Mouse (Mus musculus) hindbrain, embryonic 15.5 days (tissue): ENCODE measurements around the gene Fau. TPM values are rescaled to one million over a fixed set of nuclear protein-coding genes. Genes with fewer than 3 reads are reported as not detected.

Experiments
- ATAC-seq: fragments of 200-750 bp; cut with Nextera tagmentation; 2 replicates; pipeline ENCODE4 v1.8.0; 2017; ENCODE audit warnings: low read depth, moderate number of reproducible peaks, moderate TSS enrichment; ENCODE audit not compliant: low FRiP score
- H3K27ac ChIP-seq: fragments of 300-500 bp; sonication (generic); replicated peaks from 2 replicates; pipeline ENCODE4 v1.5.1; 2015; ENCODE audit warnings: mild to moderate bottlenecking, inconsistent platforms
- H3K27me3 ChIP-seq: fragments of 300-500 bp; sonication (generic); 2 replicates; pipeline ENCODE4 v1.6.1; 2015; ENCODE audit warnings: control low read depth, inconsistent platforms
- H3K36me3 ChIP-seq: fragments of 300-500 bp; sonication (generic); 2 replicates; pipeline ENCODE4 v1.6.1; 2015; ENCODE audit warnings: control low read depth, inconsistent platforms
- H3K4me1 ChIP-seq: fragments of 300-500 bp; sonication (generic); replicated peaks from 2 replicates; pipeline ENCODE4 v1.6.1; 2015; ENCODE audit warnings: control low read depth, inconsistent platforms
- H3K4me2 ChIP-seq: fragments of 300-500 bp; sonication (generic); 2 replicates; pipeline ENCODE4 v1.6.1; 2015; ENCODE audit warnings: moderate library complexity, mild to moderate bottlenecking, inconsistent platforms
- H3K4me3 ChIP-seq: fragments of 300-500 bp; sonication (generic); 2 replicates; pipeline ENCODE4 v1.5.1; 2015; ENCODE audit warnings: mild to moderate bottlenecking, inconsistent platforms
- H3K9ac ChIP-seq: fragments of 300-500 bp; sonication (generic); 2 replicates; pipeline ENCODE4 v1.6.1; 2015; ENCODE audit warnings: inconsistent platforms
- H3K9me3 ChIP-seq: fragments of 300-500 bp; sonication (generic); 2 replicates; pipeline ENCODE4 v1.6.1; 2016; ENCODE audit warnings: control low read depth, inconsistent platforms
- WGBS: fragments of 180-500 bp; shearing (Covaris S2); methylation state at CpG from one replicate; pipeline ENCODE4 v1.1.7; 2015; 5-methylcytosine and 5-hydroxymethylcytosine counted together
- polyA plus RNA-seq: library from polyadenylated mRNA; unstranded; fragments of >200 nt; fragmentation: Nextera tagmentation; extraction: Ambion mirVana; gene quantifications from 2 replicates; pipeline ENCODE4 v1.2.1, GENCODE M21; 2015

Fau gene
- polyA plus RNA-seq: 503 and 507 TPM in 2 replicates

DNA sequence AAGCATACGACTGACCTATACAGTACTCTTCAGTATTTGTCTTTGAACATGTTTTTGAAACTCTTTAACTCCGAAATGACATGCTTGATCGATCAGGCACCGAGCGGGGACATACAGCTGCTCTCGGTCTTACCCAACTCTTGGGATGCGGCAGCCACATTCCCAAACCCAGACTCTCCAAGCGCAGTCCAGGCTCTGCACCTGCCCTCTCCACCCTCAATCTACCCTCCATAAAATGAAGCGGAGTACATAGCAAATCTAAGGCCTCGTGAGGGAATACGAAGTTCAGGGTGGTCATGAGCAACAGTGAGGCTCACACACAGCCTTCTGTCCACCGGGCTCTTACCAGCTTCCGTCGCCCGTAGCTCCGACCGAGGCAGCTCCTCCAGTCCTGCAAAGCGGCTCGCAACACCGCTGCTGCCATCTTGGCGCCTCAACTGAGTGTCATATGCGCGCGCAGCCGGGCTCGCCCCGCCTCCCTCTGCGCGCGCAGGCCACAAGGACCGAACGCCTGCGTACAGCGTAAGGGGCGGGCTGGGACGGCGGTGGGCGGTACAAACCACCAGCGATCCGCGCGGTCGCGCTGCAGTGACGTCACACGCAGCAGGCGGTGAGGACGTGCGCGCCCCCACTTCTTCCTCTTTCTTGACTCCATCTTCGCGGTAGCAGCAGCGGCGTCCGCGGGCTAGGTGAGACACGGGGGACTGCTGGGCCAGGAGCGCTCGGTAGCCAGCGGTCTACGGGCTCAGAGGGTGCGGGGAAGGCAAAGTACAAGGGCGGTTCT lies at the start of gene Fau, which contains the start of gene Mrpl49:
TSS of gene Fau (plus strand) at position 532 of the 784 bp plus-strand sequence.
TSS of gene Mrpl49 (minus strand) at position 473 of the 784 bp plus-strand sequence.
- peak; percentile 90 for ATAC-seq
- H3K4me3 ChIP-seq: peak within 1 kb of the TSS; percentile 92
- H3K36me3 ChIP-seq: peaks cover 30% of the 10 kb centered on the region
- under 1% methylated on average over 63 of the region's 63 CpGs for WGBS
- no peaks in the 10 kb centered on the region for H3K9me3 ChIP-seq
- H3K27me3 ChIP-seq: no peaks in the 10 kb centered on the region
- peak within 1 kb of the TSS; percentile 89 for H3K9ac ChIP-seq
- peak within 1 kb of the TSS; percentile 88 for H3K4me2 ChIP-seq
- peaks cover 37% of the 10 kb centered on the region for H3K4me1 ChIP-seq
- H3K27ac ChIP-seq: peak within 1 kb of the TSS; percentile 88

DNA sequence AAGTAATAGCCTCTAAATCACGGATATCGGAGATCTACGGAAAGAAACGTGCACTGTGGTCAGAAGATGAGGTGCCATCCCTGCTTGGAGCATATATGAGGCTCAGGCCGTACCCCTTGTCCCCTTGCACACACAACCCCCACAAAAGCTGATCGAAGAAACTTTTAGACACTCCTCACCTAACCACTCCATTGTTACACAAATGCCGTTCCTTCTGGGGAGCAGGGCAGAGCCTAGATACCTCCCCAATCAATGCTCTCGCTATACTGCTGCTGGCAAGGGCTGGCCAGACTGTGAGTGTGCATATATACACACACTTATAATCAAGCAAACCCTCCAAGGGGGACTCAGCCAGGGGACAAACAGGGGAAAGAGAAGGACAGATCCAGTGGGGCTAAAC lies 48.5 kb upstream of the Fau start:
- no peak for ATAC-seq
- WGBS: 67% methylated on average over 8 of the region's 8 CpGs

DNA sequence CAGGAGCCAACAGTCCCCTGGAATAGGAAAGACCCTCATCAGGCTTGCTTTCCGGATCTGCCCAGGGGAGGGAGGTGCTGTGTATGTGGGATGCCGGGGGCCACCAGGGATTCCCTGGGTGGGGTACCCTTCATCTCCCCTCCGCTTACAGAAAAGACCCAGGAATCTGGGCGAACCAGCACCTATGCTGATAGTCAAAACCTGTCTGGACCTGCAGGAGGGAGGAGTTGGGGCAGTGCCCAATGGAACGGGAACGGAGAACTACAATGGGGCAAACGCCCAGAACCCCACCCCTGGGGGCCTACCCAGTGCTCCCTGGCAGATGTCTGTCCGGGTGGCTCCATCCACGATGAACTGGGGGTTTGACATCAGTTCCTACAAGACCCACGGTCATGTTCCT lies 44.0 kb upstream of the Fau start:
- H3K4me2 ChIP-seq: no peak overlapping the region
- H3K36me3 ChIP-seq: no peaks in the 10 kb centered on the region
- 92% methylated on average over 10 of the region's 10 CpGs for WGBS
- H3K27me3 ChIP-seq: peaks cover 17% of the 10 kb centered on the region; the same call in 1 of the 2 replicates
- peaks cover 20% of the 10 kb centered on the region for H3K4me1 ChIP-seq
- H3K4me3 ChIP-seq: no peak overlapping the region
- H3K9me3 ChIP-seq: no peaks in the 10 kb centered on the region
- no peak for ATAC-seq
- H3K27ac ChIP-seq: no peak overlapping the region
- H3K9ac ChIP-seq: no peak overlapping the region

More for the DNA sequence above, 48.5 kb upstream of the Fau start:
- no peak overlapping the region for H3K4me2 ChIP-seq
- no peak overlapping the region for H3K27ac ChIP-seq
- no peaks in the 10 kb centered on the region for H3K4me1 ChIP-seq
- no peak overlapping the region for H3K9ac ChIP-seq
- no peaks in the 10 kb centered on the region for H3K36me3 ChIP-seq
- H3K9me3 ChIP-seq: no peaks in the 10 kb centered on the region
- no peaks in the 10 kb centered on the region for H3K27me3 ChIP-seq
- no peak overlapping the region for H3K4me3 ChIP-seq

- H3K36me3 ChIP-seq: no peaks in the 10 kb centered on the region
- peak; percentile 62; the same call in 1 of the 2 replicates for ATAC-seq
- H3K9ac ChIP-seq: peak overlapping the region; percentile 82
- peak overlapping the region; percentile 55 for H3K4me3 ChIP-seq
- peak overlapping the region; percentile 98 for H3K4me2 ChIP-seq
- peaks cover 17% of the 10 kb centered on the region; the same call in 1 of the 2 replicates for H3K27me3 ChIP-seq
- no peaks in the 10 kb centered on the region for H3K9me3 ChIP-seq
- peak overlapping the region; percentile 42 for H3K27ac ChIP-seq
- WGBS: 2% methylated on average over 16 of the region's 18 CpGs
- H3K4me1 ChIP-seq: peaks cover 20% of the 10 kb centered on the region
Observed at GRCm38 (mm10) chr19:6014991-6015510, 42.6 kb upstream of the Fau start.

DNA sequence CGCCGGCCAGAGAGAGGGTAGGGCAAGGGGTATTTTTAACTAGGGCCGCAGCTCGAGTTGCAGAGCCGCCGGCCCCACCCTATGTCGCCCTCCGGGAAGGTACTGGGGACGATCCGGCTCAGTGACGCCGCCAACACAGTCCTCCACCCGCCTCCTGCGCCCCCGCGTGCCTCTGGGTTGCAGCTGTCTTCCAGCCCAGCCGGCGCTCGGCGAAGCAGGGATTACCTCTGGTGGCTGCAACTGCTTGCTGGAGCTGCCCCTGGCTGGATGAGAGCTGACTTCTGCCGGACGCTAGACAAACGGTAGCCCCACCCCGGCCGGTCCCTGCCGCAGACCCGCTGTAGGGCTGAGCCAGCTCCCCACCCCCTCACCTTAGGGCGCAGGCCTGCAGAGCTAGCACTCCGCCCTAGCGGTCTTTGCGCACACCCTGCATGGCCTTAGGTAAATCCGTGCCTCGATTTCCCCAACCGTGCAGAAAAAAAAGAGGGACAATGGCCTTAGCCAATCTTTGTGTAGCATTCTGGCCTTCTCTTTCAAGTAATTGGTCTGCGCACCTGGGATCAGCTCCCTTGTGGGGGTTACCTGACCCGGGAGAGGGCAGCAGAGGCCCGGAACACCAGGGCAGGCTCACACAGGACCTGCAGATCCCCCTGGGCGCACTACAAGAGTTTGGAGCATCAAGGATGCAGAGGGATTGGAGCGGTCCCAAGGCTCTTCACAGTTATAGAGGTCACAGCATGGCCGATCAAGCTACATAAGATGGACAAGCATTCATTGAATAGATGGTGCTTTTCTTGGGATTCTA lies 41.9 kb upstream of the Fau start, which contains the start of gene Capn1:
TSS of gene Capn1 (minus strand) at position 387 of the 805 bp plus-strand sequence.
- no peaks in the 10 kb centered on the region for H3K9me3 ChIP-seq
- H3K4me3 ChIP-seq: peak within 1 kb of the TSS; percentile 55
- peaks cover 17% of the 10 kb centered on the region; the same call in 1 of the 2 replicates for H3K27me3 ChIP-seq
- H3K9ac ChIP-seq: peak within 1 kb of the TSS; percentile 82
- no peaks in the 10 kb centered on the region for H3K36me3 ChIP-seq
- peak; percentile 70 for ATAC-seq
- 2% methylated on average over 40 of the region's 40 CpGs for WGBS
- H3K27ac ChIP-seq: peak within 1 kb of the TSS; percentile 42
- H3K4me1 ChIP-seq: peaks cover 20% of the 10 kb centered on the region
- H3K4me2 ChIP-seq: peak within 1 kb of the TSS; percentile 98

DNA sequence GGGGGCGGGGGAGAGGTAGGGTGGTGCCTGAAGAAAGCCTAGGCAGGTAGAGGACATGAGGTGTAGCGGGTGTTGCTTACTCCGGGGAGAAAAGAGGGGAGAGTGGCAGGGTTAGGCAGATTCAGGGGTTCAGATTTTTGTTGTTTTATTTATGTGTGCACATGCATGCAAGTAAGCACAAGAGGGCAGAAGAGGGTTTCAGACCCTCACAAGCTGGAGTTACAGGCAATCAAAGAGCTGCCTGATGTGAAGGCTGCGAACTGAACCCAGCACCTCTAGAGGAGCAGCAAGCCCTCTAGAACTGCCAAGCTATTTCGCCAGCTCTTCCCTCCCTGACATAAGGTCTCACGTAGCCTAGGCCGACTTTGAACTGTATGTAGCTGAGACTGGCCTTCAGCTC lies 41.1 kb upstream of the Fau start:
- H3K27ac ChIP-seq: no peak overlapping the region
- peaks cover 20% of the 10 kb centered on the region for H3K4me1 ChIP-seq
- H3K9me3 ChIP-seq: no peaks in the 10 kb centered on the region
- peak overlapping the region; percentile 55 for H3K4me3 ChIP-seq
- WGBS: 43% methylated on average over 7 of the region's 7 CpGs
- no peak overlapping the region for H3K9ac ChIP-seq
- ATAC-seq: no peak
- peak overlapping the region; percentile 98 for H3K4me2 ChIP-seq
- H3K36me3 ChIP-seq: no peaks in the 10 kb centered on the region
- peaks cover 17% of the 10 kb centered on the region; the same call in 1 of the 2 replicates for H3K27me3 ChIP-seq

DNA sequence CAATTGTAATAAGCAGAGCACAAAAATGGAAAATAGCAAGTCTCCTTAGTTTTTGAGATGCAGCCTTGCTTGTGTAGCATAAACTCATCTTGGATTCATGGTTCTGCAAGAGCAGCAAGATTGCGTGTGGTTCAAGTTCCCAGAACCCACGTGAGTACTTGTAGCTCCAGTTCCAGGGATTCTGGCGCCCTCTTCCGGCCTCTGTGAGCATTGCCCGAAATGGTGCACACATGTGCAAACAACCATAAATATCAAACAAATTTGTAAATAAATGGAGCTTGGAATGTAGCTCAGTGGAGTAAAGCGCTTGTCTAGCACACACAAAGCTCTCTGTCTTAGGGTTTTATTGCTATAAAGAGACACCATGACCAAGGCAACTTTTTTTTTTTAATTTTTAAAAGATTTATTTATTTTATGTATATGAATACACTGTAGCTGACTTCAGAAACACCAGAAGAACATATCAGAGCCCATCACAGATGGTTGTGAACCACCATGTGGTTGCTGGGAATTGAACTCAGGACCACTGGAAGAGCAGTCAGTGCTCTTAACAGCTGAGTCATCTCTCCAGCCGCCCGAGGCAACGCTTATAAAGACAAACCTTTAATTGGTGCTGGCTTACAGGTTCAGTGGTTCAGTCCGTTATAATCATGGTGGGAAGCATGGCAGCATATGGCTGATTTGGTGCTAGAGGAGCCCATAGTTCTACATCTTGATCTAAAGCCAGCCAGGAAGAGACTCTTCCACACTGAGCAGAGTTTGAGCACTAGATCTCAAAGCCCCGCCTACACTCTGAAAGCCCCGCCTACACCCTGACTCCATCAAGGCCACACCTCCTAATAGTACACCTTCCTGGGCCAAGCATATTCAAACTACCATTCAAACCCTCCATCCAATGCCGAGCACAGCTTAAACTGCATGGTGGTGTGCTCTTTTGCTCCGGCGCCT lies 39.2 kb upstream of the Fau start:
- no peaks in the 10 kb centered on the region for H3K9me3 ChIP-seq
- peaks cover 20% of the 10 kb centered on the region for H3K4me1 ChIP-seq
- 33% methylated on average over 15 of the region's 15 CpGs for WGBS
- ATAC-seq: no peak
- no peak overlapping the region for H3K27ac ChIP-seq
- no peak overlapping the region for H3K4me2 ChIP-seq
- H3K36me3 ChIP-seq: no peaks in the 10 kb centered on the region
- H3K4me3 ChIP-seq: no peak overlapping the region
- no peak overlapping the region for H3K9ac ChIP-seq
- H3K27me3 ChIP-seq: peaks cover 17% of the 10 kb centered on the region; the same call in 1 of the 2 replicates

- no peak overlapping the region for H3K4me3 ChIP-seq
- peaks cover 12% of the 10 kb centered on the region for H3K4me1 ChIP-seq
- H3K27ac ChIP-seq: no peak overlapping the region
- H3K9me3 ChIP-seq: no peaks in the 10 kb centered on the region
- no peak overlapping the region for H3K4me2 ChIP-seq
- WGBS: 62% methylated on average over 3 of the region's 3 CpGs
- no peak for ATAC-seq
- peaks cover 17% of the 10 kb centered on the region; the same call in 1 of the 2 replicates for H3K27me3 ChIP-seq
- H3K9ac ChIP-seq: no peak overlapping the region
- H3K36me3 ChIP-seq: no peaks in the 10 kb centered on the region
Observed at GRCm38 (mm10) chr19:6020276-6020675, 37.4 kb upstream of the Fau start.

DNA sequence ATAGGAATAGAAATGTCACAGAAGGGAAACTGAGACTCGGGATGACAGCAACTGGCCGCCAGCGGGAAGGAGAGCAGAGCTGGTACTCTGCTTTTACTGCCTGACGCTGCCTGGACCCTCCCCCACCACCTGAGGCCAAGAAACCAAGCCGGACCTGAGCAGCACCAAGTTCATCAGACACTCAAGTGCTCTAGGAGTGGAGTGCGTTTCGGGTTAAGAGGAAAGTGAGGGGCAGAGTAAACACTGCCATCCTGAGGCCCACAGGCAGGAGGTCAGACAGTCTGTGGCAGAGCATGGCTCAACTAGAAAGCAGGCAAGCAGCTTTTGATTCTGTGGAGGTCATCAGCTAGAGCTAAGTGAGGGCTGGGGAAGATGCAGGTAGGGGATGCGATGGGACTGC lies 34.6 kb upstream of the Fau start:
- H3K9ac ChIP-seq: no peak overlapping the region
- H3K4me2 ChIP-seq: no peak overlapping the region
- H3K4me3 ChIP-seq: no peak overlapping the region
- no peaks in the 10 kb centered on the region for H3K9me3 ChIP-seq
- no peaks in the 10 kb centered on the region for H3K27me3 ChIP-seq
- H3K36me3 ChIP-seq: no peaks in the 10 kb centered on the region
- ATAC-seq: no peak
- H3K4me1 ChIP-seq: no peaks in the 10 kb centered on the region
- H3K27ac ChIP-seq: no peak overlapping the region
- 69% methylated on average over 8 of the region's 8 CpGs for WGBS

DNA sequence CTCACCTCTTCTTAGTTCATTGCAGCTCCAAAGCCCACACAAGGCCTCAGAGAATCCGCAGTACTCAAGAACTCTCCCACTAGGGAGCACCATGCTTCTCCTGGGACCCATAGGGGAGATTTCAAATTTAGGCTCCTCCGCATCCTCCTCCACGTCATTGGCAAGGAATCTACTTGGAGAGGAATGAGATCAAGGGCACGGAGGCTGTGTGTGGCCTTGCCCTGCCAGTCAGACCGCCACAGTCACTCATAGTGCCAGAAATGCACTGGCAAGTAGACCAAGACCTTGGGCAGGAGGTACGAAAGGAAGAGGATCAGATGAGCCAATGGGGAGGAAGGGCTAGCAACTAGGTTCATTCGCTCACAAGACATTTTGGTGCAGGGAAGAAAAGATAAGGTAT lies 33.7 kb upstream of the Fau start:
- no peaks in the 10 kb centered on the region for H3K9me3 ChIP-seq
- H3K9ac ChIP-seq: no peak overlapping the region
- no peaks in the 10 kb centered on the region for H3K4me1 ChIP-seq
- no peak overlapping the region for H3K4me3 ChIP-seq
- no peak for ATAC-seq
- 80% methylated on average over 7 of the region's 7 CpGs for WGBS
- H3K4me2 ChIP-seq: no peak overlapping the region
- no peak overlapping the region for H3K27ac ChIP-seq
- H3K36me3 ChIP-seq: no peaks in the 10 kb centered on the region
- no peaks in the 10 kb centered on the region for H3K27me3 ChIP-seq

GRCm38 (mm10) chr19:6028991-6029390 lies 28.7 kb upstream of the Fau start:
- Histone ChIP-seq H3K4me3 (no peak overlapping the region), H3K27me3 (no peaks in the 10 kb centered on the region), H3K36me3 (no peaks in the 10 kb centered on the region), H3K4me2 (no peak overlapping the region), H3K9ac (no peak overlapping the region), H3K27ac (no peak overlapping the region), H3K4me1 (no peaks in the 10 kb centered on the region), H3K9me3 (no peaks in the 10 kb centered on the region)
- 88% methylated on average over 6 of the region's 6 CpGs for WGBS
- no peak for ATAC-seq
